Mouse (Mus musculus) lung, embryonic 15.5 days (tissue): Measurements from ENCODE around the gene Uvrag. TPM values are rescaled to one million over a fixed set of nuclear protein-coding genes. Genes with fewer than 3 reads are reported as not detected.

ENCODE experiments used
- ATAC-seq: fragments of 200-750 bp; cut with Nextera tagmentation; 2 replicates; pipeline ENCODE4 v1.8.0; 2017; ENCODE audit warnings: moderate number of reproducible peaks, borderline replicate concordance; ENCODE audit not compliant: low FRiP score, low TSS enrichment; ENCODE audit errors: extremely low read depth
- H3K27ac ChIP-seq: fragments of 300-500 bp; sonication (generic); 2 replicates; pipeline ENCODE4 v1.5.1; 2015; ENCODE audit warnings: moderate library complexity, mild to moderate bottlenecking, inconsistent platforms
- H3K27me3 ChIP-seq: fragments of 300-500 bp; sonication (generic); 2 replicates; pipeline ENCODE4 v1.6.1; 2015; ENCODE audit warnings: inconsistent platforms
- H3K36me3 ChIP-seq: fragments of 300-500 bp; sonication (generic); 2 replicates; pipeline ENCODE4 v1.6.1; 2015; ENCODE audit warnings: inconsistent platforms
- H3K4me1 ChIP-seq: fragments of 300-500 bp; sonication (generic); 2 replicates; pipeline ENCODE4 v1.6.1; 2015; ENCODE audit warnings: inconsistent platforms
- H3K4me2 ChIP-seq: fragments of 300-500 bp; sonication (generic); 2 replicates; pipeline ENCODE4 v1.6.1; 2015; ENCODE audit warnings: inconsistent platforms, mild to moderate bottlenecking, moderate library complexity
- H3K4me3 ChIP-seq: fragments of 300-500 bp; sonication (generic); 2 replicates; pipeline ENCODE4 v1.5.1; 2015; ENCODE audit warnings: mild to moderate bottlenecking, inconsistent platforms
- H3K9ac ChIP-seq: fragments of 300-500 bp; sonication (generic); 2 replicates; pipeline ENCODE4 v1.6.1; 2015; ENCODE audit warnings: inconsistent platforms
- H3K9me3 ChIP-seq: fragments of 300-500 bp; sonication (generic); 2 replicates; pipeline ENCODE4 v1.6.1; 2016; ENCODE audit warnings: inconsistent platforms
- WGBS: fragments of 180-500 bp; shearing (Covaris S2); methylation state at CpG from one replicate; pipeline ENCODE4 v1.1.7; 2015; 5-methylcytosine and 5-hydroxymethylcytosine counted together
- polyA plus RNA-seq: library from polyadenylated mRNA; unstranded; fragments of >200 nt; fragmentation: Nextera tagmentation; extraction: Ambion mirVana; gene quantifications from 2 replicates; pipeline ENCODE4 v1.2.1, GENCODE M21; 2015

The Uvrag gene
- polyA plus RNA-seq, 1 experiment from 2014 or later: 23.7 TPM

DNA sequence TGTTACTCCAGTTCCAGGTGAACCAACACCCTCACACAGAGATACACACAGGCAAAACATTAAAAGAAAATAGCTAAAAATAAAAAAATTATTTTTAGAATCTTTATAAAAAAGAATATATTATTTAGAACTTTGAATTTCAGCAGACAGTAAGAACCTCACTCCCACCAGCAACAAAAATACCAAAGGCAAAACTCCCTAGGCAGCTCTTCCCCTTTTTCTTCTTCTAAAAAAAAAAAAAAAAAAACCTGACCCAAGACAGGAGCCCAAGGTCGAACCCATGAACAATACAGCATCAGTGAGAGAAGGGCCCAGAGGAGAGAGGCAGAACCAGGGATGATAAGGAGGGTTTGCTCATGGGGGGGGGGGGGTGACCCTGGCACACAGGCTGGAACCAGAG lies 8.1 kb upstream of the Uvrag start:
- no peak for ATAC-seq

DNA sequence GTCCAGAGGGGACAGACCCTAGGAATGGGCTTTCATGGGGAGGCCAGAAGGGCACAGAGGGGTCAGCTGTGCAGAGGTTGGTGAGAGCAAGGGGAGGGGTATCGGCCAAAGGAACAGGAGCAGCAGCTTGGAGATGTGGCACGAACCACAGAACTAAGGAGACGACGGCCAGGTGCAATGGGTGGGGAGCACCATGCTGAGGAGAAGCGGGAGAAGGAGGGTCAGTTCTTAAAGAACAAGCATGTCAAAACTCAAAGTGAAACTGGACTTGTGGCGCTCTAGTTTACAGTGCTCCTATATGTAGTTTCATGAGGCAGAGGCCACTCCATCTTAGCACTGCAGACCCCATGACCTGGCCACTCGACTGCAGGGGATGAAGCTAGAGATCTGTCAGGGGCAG lies 6.6 kb upstream of the Uvrag start:
- H3K4me1 ChIP-seq: peaks cover 18% of the 10 kb centered on the region
- H3K4me2 ChIP-seq: no peak overlapping the region
- no peaks in the 10 kb centered on the region for H3K27me3 ChIP-seq
- H3K36me3 ChIP-seq: no peaks in the 10 kb centered on the region
- no peak overlapping the region for H3K4me3 ChIP-seq
- H3K9ac ChIP-seq: no peak overlapping the region
- no peak overlapping the region for H3K27ac ChIP-seq
- no peaks in the 10 kb centered on the region for H3K9me3 ChIP-seq
- 84% methylated on average over 7 of the region's 7 CpGs for WGBS
- ATAC-seq: no peak

More for the DNA sequence above, 8.1 kb upstream of the Uvrag start:
- peaks cover 18% of the 10 kb centered on the region for H3K4me1 ChIP-seq
- H3K4me3 ChIP-seq: no peak overlapping the region
- H3K9ac ChIP-seq: no peak overlapping the region
- H3K4me2 ChIP-seq: no peak overlapping the region
- no peaks in the 10 kb centered on the region for H3K27me3 ChIP-seq
- H3K9me3 ChIP-seq: no peaks in the 10 kb centered on the region
- H3K27ac ChIP-seq: no peak overlapping the region
- WGBS: 46% methylated on average over 1 of the region's 1 CpGs
- no peaks in the 10 kb centered on the region for H3K36me3 ChIP-seq

DNA sequence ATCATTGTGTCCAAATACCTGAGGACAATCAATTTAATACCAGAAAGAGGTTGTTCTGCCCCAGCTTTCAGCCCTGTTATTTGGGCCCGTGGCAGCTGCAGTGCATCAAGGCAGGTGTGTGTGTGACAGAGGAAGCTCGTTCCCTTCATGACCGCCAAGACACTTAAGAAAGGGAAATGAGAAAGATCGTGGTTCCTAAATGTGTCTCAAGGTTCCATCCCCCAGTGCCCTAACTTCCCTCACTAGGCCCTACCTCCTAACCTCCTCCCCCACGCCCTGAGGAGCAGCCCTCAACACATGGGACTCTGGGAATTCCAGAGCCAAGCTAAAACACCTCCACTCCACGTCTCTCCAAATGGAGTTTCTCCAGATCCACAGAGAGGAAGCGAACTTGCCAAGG lies 6.0 kb upstream of the Uvrag start:
- H3K36me3 ChIP-seq: no peaks in the 10 kb centered on the region
- H3K9me3 ChIP-seq: no peaks in the 10 kb centered on the region
- ATAC-seq: no peak
- H3K27me3 ChIP-seq: no peaks in the 10 kb centered on the region
- no peak overlapping the region for H3K27ac ChIP-seq
- H3K9ac ChIP-seq: no peak overlapping the region
- no peak overlapping the region for H3K4me3 ChIP-seq
- H3K4me2 ChIP-seq: no peak overlapping the region
- H3K4me1 ChIP-seq: peaks cover 21% of the 10 kb centered on the region
- 50% methylated on average over 7 of the region's 7 CpGs for WGBS

DNA sequence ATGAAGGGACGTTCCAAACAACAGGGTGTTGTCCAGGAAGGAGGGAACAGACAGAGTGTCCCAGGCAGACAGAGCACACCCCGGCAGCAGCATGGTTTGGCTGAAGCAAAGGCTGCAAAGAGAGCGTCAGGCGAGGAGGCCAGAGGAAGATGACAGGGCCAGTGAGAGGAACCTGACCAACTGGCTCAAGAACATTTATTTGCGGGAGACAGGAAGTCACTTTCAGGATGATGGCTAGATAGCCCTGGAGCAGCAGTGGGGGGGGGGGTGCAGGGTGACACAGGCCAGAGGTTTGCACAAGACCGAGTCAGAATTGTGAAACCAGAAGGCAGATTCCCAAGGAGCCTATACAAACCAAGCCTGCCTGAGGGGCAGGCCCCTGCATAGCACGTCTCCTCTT lies 5.1 kb upstream of the Uvrag start:
- Histone ChIP-seq H3K9ac (no peak overlapping the region), H3K27me3 (no peaks in the 10 kb centered on the region), H3K36me3 (no peaks in the 10 kb centered on the region), H3K4me2 (no peak overlapping the region), H3K4me3 (no peak overlapping the region), H3K27ac (peak overlapping the region; percentile 29; the same call in 1 of the 2 replicates), H3K4me1 (peaks cover 25% of the 10 kb centered on the region), H3K9me3 (no peaks in the 10 kb centered on the region)
- no peak for ATAC-seq
- 21% methylated on average over 7 of the region's 7 CpGs for WGBS

DNA sequence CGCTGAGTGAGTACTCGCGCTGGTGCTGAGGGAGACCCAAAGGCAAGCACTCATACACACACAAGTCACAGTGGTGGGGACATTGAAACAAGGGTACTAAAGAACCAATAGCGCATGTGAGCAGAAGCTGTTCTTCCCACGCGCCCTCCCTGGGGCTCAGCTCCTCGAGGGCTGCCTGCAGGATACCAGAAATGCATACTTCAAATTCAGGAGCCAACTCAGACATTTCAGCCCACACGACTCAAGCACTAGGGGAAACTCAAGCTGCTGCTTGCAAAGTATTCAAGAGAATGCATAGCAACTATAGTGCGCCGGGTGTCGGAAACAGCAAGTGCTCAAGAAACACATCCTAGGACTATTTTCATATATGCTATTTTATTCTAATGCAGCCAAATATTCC lies 3.7 kb upstream of the Uvrag start:
- H3K27me3 ChIP-seq: no peaks in the 10 kb centered on the region
- peaks cover 30% of the 10 kb centered on the region for H3K4me1 ChIP-seq
- H3K4me3 ChIP-seq: no peak overlapping the region
- H3K9me3 ChIP-seq: no peaks in the 10 kb centered on the region
- H3K36me3 ChIP-seq: no peaks in the 10 kb centered on the region
- 54% methylated on average over 11 of the region's 11 CpGs for WGBS
- peak overlapping the region; percentile 73 for H3K27ac ChIP-seq
- no peak overlapping the region for H3K9ac ChIP-seq
- H3K4me2 ChIP-seq: no peak overlapping the region
- no peak for ATAC-seq

DNA sequence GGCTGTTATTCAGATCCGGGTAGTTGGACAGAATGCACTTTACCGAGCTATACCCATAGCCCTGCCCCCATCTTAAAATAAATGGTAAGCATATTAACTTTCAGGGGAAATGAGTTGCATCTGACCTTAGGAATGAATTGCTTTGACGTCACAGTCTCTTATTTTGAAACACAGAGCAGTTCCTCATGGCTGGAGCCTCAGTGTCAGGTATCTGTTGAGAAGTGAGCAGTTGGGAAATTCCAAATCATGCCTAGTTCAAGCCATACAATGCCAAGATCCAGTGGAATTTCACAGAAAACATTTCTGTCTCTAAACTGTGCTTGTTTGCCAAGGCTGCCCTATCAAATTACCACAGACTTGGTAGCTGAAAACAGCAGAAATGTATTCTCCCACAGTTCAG lies 2.3 kb upstream of the Uvrag start:
- ATAC-seq: no peak

DNA sequence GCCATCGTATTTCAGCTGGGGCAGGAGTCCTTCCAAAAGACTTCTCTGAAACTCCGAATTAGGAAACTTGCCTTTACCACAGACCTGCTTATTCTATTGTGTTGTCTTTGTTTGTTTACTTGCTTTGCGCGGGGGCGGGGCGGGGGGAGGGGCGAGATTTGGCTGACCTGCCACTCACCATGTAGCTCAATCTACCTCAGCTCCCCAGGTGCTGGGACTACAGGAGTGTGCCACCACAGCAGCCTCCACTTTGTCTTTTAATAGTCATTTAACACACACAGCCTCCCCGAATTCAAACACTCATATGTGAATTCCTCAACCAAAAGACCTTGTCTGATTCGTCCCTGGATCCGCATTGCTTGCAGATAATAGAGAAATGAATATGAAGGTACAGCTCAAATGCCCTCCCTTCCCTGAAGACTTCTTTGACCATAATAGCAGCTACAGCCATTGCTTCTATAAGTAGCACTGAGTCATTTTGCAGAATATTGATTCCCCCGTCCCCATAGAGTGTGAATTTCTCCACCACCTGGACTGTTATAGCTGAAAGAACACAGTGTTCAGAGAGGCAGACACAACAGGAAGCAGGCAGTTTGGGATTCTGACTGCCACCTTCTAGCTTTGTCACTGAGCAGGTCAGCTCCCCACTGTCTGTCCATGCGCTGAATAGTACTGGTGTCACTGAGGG lies 1.1 kb upstream of the Uvrag start:
- no peak overlapping the region for H3K9ac ChIP-seq
- peaks cover 37% of the 10 kb centered on the region for H3K4me1 ChIP-seq
- H3K36me3 ChIP-seq: no peaks in the 10 kb centered on the region
- ATAC-seq: no peak
- H3K27ac ChIP-seq: no peak overlapping the region
- peak overlapping the region; percentile 82 for H3K4me2 ChIP-seq
- H3K9me3 ChIP-seq: no peaks in the 10 kb centered on the region
- H3K4me3 ChIP-seq: peak overlapping the region; percentile 92
- no peaks in the 10 kb centered on the region for H3K27me3 ChIP-seq
- WGBS: 27% methylated on average over 12 of the region's 12 CpGs

More for the DNA sequence above, 2.3 kb upstream of the Uvrag start:
- Histone ChIP-seq H3K4me1 (peaks cover 37% of the 10 kb centered on the region), H3K27me3 (no peaks in the 10 kb centered on the region), H3K27ac (no peak overlapping the region), H3K4me3 (no peak overlapping the region), H3K9me3 (no peaks in the 10 kb centered on the region), H3K36me3 (no peaks in the 10 kb centered on the region), H3K9ac (no peak overlapping the region), H3K4me2 (no peak overlapping the region)
- WGBS: 62% methylated on average over 3 of the region's 3 CpGs

DNA sequence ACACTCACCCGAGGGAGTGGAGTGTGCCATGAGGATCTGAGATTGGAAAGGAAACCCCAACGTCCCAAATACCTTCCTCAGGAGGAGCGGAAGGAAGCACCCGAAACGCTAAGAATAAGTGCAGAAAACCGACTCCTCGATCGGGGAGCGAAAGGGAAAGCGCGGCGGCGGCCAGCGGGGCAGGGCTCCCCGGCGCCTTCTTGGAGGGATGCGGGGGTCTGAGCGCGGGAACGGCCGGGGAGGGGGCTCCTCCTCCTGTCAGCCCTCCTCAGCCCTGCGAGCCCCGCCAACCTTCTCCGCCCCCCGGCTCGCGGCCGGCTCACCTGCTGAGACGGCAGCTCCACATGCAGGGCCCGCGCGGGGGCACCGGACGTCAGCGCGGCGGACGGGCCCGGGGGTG lies 430 bp downstream of the Uvrag start:
- Histone ChIP-seq H3K4me3 (peak overlapping the region; percentile 92), H3K9me3 (no peaks in the 10 kb centered on the region), H3K4me1 (peaks cover 32% of the 10 kb centered on the region), H3K9ac (peak overlapping the region; percentile 74), H3K27me3 (no peaks in the 10 kb centered on the region), H3K27ac (peak overlapping the region; percentile 86), H3K36me3 (no peaks in the 10 kb centered on the region), H3K4me2 (peak overlapping the region; percentile 82)
- WGBS: under 1% methylated on average over 38 of the region's 39 CpGs
- ATAC-seq: no peak; the same call in 1 of the 2 replicates

DNA sequence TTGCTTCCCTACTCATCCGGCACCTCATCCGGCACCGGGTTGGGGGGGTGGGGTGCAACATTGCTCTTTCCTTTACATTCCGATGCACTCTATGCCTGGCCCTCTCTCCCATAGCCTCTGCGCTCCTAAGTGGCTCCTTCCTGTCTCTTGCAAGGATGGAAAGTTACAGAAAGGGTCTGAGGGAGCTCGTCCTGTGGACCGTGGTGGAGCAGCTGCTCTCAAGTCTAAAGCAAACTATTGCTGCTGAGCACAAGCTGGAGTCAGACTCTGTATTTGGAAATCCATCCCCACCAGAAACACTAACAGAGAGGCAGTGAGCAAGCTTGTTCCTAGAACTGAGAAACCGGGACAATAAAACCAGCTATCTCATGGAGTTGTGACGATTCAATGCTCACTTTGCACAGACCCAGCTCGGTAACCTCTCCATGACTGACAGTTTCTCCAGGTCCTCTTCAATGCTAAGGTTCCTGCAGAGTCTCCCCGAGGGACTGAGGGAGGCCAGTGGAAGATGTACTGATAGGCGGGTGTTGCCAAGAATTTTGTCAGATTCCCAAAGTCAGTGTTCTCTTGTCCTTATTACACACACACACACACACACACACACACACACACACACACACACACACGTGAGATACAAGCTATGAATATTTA lies 975 bp downstream of the Uvrag start:
- peak overlapping the region; percentile 74 for H3K9ac ChIP-seq
- H3K27me3 ChIP-seq: no peaks in the 10 kb centered on the region
- peaks cover 26% of the 10 kb centered on the region for H3K4me1 ChIP-seq
- peak overlapping the region; percentile 92 for H3K4me3 ChIP-seq
- under 1% methylated on average over 13 of the region's 13 CpGs for WGBS
- no peak for ATAC-seq
- H3K36me3 ChIP-seq: no peaks in the 10 kb centered on the region
- peak overlapping the region; percentile 82 for H3K4me2 ChIP-seq
- H3K9me3 ChIP-seq: no peaks in the 10 kb centered on the region
- peak overlapping the region; percentile 86 for H3K27ac ChIP-seq

DNA sequence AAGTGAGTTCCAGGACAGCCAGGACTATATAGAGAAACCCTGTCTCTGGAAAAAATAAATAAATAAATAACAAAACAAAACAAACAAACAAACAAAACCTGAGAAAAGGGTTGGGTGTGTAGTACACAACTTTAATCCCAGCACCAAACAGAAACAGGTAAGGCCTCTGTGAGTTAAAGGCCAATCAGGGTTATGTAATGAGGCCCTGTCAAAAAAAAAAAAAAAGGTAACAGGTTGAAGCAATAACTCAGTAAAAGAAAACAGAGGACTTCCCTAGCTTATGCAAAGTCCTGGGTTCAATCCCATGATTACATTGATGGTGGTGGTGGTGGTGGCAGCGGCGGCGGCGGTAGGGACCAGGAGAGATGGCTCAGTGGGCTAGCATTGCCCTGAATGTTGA lies 3.4 kb downstream of the Uvrag start:
- H3K27ac ChIP-seq: no peak overlapping the region
- H3K9ac ChIP-seq: no peak overlapping the region
- 97% methylated on average over 4 of the region's 4 CpGs for WGBS
- H3K27me3 ChIP-seq: no peaks in the 10 kb centered on the region
- no peak overlapping the region for H3K4me2 ChIP-seq
- no peaks in the 10 kb centered on the region for H3K36me3 ChIP-seq
- ATAC-seq: no peak
- H3K9me3 ChIP-seq: no peaks in the 10 kb centered on the region
- peaks cover 38% of the 10 kb centered on the region for H3K4me1 ChIP-seq
- H3K4me3 ChIP-seq: no peak overlapping the region

DNA sequence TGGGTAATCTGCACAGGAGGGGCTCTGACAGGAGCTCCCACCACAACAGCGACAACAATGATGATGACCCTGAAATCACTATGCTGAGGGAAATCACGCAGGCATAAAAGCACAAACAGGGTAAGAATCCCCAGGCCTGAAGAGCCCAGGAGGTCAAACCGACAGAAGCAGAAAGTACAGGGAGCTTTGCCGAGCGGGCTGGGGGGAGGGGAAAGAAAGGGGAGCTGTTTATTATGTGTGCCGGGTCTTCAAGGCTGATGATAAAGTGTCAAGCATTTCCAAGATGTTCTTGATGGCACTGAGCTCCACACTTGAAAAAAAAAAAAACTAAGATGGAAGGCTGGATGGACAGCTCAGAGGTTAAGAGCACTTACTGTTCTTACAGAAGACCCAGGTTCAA lies 4.2 kb downstream of the Uvrag start:
- 47% methylated on average over 6 of the region's 6 CpGs for WGBS
- Histone ChIP-seq H3K4me3 (no peak overlapping the region), H3K27ac (no peak overlapping the region), H3K36me3 (no peaks in the 10 kb centered on the region), H3K27me3 (no peaks in the 10 kb centered on the region), H3K4me1 (peaks cover 42% of the 10 kb centered on the region), H3K9me3 (no peaks in the 10 kb centered on the region), H3K4me2 (no peak overlapping the region), H3K9ac (no peak overlapping the region)
- ATAC-seq: no peak

DNA sequence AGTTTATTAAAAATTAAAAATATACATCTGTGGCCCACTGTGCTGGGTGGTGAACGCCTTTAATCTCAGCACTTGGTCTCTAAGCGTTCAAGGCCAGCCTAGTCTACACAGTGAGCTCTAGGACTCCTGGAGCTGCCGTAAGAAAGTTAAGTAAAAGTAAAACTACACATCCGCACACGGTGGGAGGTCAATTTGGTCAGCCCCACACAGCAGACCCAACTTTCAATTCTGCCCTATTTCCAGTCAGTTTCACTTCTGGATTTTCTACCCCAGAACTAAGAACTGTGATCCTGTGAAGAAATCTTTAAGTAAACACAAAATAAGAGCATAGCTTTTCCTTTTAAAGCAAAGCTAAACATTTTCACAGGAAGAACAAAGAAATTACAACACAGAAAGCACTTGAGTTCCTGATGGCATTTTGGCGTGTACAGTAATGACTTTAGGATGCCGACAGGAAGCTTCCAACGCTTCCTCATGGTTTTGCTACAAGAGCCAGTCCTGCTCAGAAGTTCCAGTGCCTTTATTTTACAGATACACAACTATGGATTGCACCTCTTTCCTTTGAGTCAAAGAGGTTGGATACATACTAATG lies 7.0 kb downstream of the Uvrag start:
- Histone ChIP-seq H3K4me2 (peak overlapping the region; percentile 32; the same call in 1 of the 2 replicates), H3K27me3 (no peaks in the 10 kb centered on the region), H3K9ac (no peak overlapping the region), H3K9me3 (no peaks in the 10 kb centered on the region), H3K4me3 (no peak overlapping the region), H3K36me3 (no peaks in the 10 kb centered on the region), H3K27ac (peak overlapping the region; percentile 80), H3K4me1 (peaks cover 53% of the 10 kb centered on the region)
- WGBS: 56% methylated on average over 8 of the region's 8 CpGs
- no peak for ATAC-seq
